Mouse (Mus musculus) lung, adult 2 months (tissue): ENCODE data around the gene Gm6096. TPM values are rescaled to one million over a fixed set of nuclear protein-coding genes. Genes with fewer than 3 reads are reported as not detected.
A peak's percentile ranks its signal among the peaks of the same experiment; 100 is the strongest.

Experiments
- DNase-seq: peaks from one replicate; pipeline ENCODE4 v3.0.0; 2022
- H3K4me1 ChIP-seq: fragments of 200-500 bp; 2 replicates; pipeline ENCODE4 v1.6.1; 2011; ENCODE audit warnings: low read length; ENCODE audit not compliant: control insufficient read depth, insufficient read depth
- H3K4me3 ChIP-seq: fragments of 200-500 bp; replicated peaks from 2 replicates; pipeline ENCODE3; 2011; ENCODE audit warnings: low read depth, mild to moderate bottlenecking, control low read depth, low read length; ENCODE audit errors: extremely low read depth
- CTCF ChIP-seq: fragments of 200-500 bp; IDR thresholded peaks from 2 replicates; pipeline ENCODE4 v1.5.1; 2011; ENCODE audit warnings: mild to moderate bottlenecking, low read length, control low read depth; ENCODE audit not compliant: insufficient read depth
- POLR2A ChIP-seq: fragments of 200-500 bp; IDR thresholded peaks from 2 replicates; pipeline ENCODE4 v1.6.1; 2011; ENCODE audit warnings: low read depth, mild to moderate bottlenecking, control low read depth, low read length, borderline replicate concordance; ENCODE audit errors: extremely low read depth
- WGBS: fragments of 180-500 bp; shearing (Covaris S2); methylation state at CpG from one replicate; pipeline ENCODE4 v1.1.7; 2018; 5-methylcytosine and 5-hydroxymethylcytosine counted together
- polyA plus RNA-seq: library from polyadenylated mRNA; depleted of rRNA; stranded (reverse); fragments of >200 nt; gene quantifications from 2 replicates; pipeline ENCODE4 v1.2.3, GENCODE M21; 2012

Gm6096 gene
- polyA plus RNA-seq, 1 experiment: not detected

DNA sequence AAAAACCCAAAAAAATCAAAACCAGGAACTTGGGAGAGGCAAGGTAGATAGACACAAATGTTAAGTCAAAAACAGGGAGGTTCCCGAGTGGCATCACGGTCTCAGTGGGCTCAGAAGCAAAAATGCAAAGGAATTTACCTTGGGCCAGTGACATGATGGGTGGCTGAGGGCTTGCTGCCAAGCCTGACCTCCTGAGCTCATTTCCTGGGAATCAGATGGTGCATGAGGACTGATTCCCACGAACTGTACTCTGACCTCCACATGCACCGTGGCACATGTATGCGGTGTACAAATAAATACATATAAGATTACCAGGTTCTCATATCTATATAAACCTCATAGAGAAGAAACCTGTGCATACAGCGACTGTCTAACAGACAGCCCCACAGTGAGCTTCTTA, 26.5 kb upstream of the Gm6096 start:
- Histone ChIP-seq H3K4me3 (no peak overlapping the region), H3K4me1 (peaks cover 3% of the 10 kb centered on the region)
- no peak for TF ChIP-seq CTCF
- TF ChIP-seq POLR2A: no peak
- WGBS: 81% methylated on average over 6 of the region's 6 CpGs
- DNase-seq: no peak

- 69% methylated on average over 8 of the region's 8 CpGs for WGBS
- H3K4me3 ChIP-seq: no peak overlapping the region
- H3K4me1 ChIP-seq: peaks cover 4% of the 10 kb centered on the region
- no peak for TF ChIP-seq POLR2A
- DNase-seq: no peak
Observed at GRCm38 (mm10) chr7:34226086-34226485, 24.8 kb upstream of the Gm6096 start.

GRCm38 (mm10) chr7:34226846-34227245, 24.0 kb upstream of the Gm6096 start:
- DNase-seq: no peak
- TF ChIP-seq CTCF (no peak), POLR2A (no peak)
- peaks cover 4% of the 10 kb centered on the region for H3K4me1 ChIP-seq
- 87% methylated on average over 12 of the region's 12 CpGs for WGBS
- H3K4me3 ChIP-seq: no peak overlapping the region

DNA sequence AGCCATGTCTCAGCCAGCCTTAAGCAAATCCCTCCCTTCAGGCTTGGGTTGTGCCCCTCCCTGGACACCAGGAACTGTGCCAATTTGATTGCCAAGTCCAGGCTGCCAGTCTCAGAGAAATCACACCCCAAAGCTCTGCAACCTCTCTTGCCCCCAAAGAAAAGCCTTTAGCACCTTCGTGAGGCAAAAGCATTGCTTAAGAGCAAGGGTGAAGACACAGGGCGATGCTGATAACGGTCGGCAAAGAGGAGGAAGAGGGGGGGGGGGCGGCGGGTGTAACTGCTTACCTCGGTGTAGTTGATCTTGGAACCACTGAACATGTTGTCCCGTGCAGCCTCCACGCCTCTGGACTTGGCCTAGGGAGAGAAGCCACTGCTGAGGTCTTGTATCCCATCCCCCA, 22.2 kb upstream of the Gm6096 start:
- DNase-seq: no peak
- 8% methylated on average over 7 of the region's 9 CpGs for WGBS
- H3K4me3 ChIP-seq: peak overlapping the region; percentile 26
- TF ChIP-seq CTCF (no peak), POLR2A (no peak)
- H3K4me1 ChIP-seq: peaks cover 7% of the 10 kb centered on the region

DNA sequence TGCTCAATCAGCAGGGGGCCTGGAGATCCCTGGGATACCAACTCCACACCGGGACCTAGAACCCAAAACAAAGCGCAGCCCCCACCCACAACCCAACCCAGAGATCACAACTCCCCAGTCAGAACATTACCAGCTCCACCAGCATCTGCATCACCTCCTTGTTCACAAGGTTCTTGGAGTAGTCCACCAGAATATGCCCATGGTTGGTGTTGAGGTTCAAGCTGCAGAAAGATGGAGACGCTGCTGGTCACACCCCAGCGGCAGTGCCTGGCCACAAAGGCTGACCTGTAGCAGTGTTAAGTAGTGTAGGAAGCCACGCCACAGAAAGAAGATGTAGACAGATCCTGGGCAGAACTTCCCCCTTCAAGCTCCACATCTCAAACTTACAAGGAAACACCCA, 21.7 kb upstream of the Gm6096 start:
- DNase-seq: no peak
- WGBS: 14% methylated on average over 5 of the region's 5 CpGs
- TF ChIP-seq POLR2A (no peak), CTCF (no peak)

GRCm38 (mm10) chr7:34229691-34230111, 21.1 kb upstream of the Gm6096 start:
- H3K4me1 ChIP-seq: peaks cover 7% of the 10 kb centered on the region
- DNase-seq: peak; percentile 53
- TF ChIP-seq CTCF (no peak), POLR2A (no peak)
- WGBS: 0% methylated on average over 19 of the region's 19 CpGs
- H3K4me3 ChIP-seq: peak overlapping the region; percentile 79

More for the DNA sequence above, 21.7 kb upstream of the Gm6096 start:
- peak overlapping the region; percentile 79 for H3K4me3 ChIP-seq
- H3K4me1 ChIP-seq: peaks cover 7% of the 10 kb centered on the region

GRCm38 (mm10) chr7:34230116-34230515, 20.7 kb upstream of the Gm6096 start, which contains the start of gene Gpi1:
Gpi1 (minus strand) TSS chr7:34230336.
- WGBS: under 1% methylated on average over 39 of the region's 39 CpGs
- peaks cover 7% of the 10 kb centered on the region for H3K4me1 ChIP-seq
- peak; percentile 74 for DNase-seq
- TF ChIP-seq POLR2A (peak; percentile 89), CTCF (no peak)
- H3K4me3 ChIP-seq: peak within 1 kb of the TSS; percentile 79

DNA sequence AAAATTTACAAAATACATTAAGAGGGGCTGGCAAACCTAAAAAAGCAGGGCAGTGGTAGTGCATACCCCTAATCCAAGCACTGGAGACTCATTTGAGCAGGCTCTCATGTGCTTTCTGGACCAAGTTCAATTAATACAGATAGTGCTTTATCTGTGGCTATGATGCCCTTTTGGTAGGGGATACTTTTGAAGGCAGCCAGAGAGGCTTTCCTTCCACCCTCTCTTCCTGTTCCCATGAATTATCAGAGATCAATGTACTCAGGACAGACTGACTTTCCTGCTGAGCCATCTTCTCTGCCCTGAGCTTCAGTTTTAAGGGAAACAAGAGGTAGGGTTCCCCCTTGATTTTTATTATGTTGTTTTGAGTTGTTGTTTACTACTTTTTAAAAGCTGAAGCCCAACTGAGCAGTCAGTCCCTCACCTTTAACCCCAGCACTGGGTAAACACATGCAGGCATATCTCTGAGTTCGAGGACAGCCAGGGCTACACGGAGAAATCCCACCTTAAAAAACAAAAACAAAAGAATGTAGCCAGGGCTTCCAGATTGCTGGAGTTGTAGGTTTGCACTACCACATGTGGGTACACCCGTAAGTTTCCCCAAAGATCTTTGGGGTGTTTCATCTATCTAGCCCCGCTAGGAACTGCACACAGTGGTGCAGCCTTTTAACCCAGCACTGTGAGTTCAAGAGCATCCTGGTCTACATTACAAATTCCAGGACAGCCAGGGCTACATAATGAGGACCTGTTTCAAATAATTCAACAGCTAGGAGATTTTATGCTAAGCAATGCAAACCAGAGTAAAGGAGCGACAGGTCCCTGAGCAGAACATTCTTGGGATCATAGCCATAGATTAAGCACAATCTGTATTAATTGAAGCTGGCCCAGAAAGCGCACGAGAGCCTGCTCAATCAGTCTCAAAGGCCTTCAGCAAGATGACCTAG, 17.8 kb upstream of the Gm6096 start:
- WGBS: 37% methylated on average over 7 of the region's 7 CpGs
- no peak for DNase-seq
- Histone ChIP-seq H3K4me3 (peak overlapping the region; percentile 79), H3K4me1 (peaks cover 7% of the 10 kb centered on the region)
- TF ChIP-seq POLR2A (no peak), CTCF (no peak)

GRCm38 (mm10) chr7:34233909-34234609, 16.8 kb upstream of the Gm6096 start:
- no peak for TF ChIP-seq CTCF
- peak; percentile 78; the same call in 1 of the 2 replicates for TF ChIP-seq POLR2A
- under 1% methylated on average over 46 of the region's 46 CpGs for WGBS
- peak; percentile 98 for DNase-seq
- Histone ChIP-seq H3K4me3 (peak overlapping the region; percentile 79), H3K4me1 (peaks cover 6% of the 10 kb centered on the region)
